ENCODE assay signal across 15 mouse cellular contexts in the genomic region with DNA sequence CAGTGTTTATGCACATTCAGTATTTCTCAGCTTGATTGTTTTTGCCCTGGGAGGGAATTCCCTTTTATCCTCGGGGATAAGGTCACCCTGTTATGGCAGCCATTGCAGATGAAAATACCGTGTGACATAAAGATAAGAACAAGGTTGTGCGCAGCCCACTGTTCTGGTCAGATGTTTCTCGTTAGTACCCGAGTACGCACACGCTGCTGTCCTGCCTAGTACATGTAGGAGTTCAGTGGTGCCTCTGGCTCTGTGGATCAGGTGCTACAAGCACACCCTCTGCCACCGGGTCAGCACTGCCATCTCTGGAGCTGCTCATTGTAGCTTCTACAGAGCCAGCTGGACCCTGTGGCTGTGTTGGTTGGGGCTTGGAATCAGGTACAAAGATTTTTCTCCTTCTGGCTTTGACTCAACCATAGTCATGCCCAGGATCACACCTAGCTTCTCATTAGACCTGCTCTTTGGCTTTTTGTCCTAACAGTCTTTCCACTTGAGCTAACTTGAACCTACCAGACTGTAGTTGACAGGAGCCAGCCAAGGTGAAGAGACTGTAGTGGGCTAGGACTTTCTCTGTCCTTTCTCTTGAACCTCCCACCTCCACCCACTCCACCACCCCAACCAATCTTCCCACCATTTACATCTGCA.
"Had no signal": no experiment of that assay in that cellular context is flagged by ENCODE, and none has a peak within 500 bp of the region (broad histone marks: within the 10 kb centered on the region; RNA-seq: fewer than 3 reads in every experiment).

No protein-coding gene starts in this region.

- H3K4me1 ChIP-seq: liver, embryonic 13.5 days; stomach, embryonic 15.5 days had no signal

- ATAC-seq: intestine, postnatal 0 days had no signal

- H3K36me3 ChIP-seq: liver, embryonic 13.5 days; stomach, embryonic 15.5 days had no signal

- H3K9me3 ChIP-seq: liver, embryonic 13.5 days; stomach, embryonic 15.5 days had no signal

- H3K27me3 ChIP-seq: liver, embryonic 13.5 days; stomach, embryonic 15.5 days had no signal

- H3K27ac ChIP-seq: left cerebral cortex, adult 2 months; liver, embryonic 13.5 days; stomach, embryonic 15.5 days had no signal

- DNase-seq: kidney, postnatal 10 days; layer of hippocampus, postnatal 36 days; liver, embryonic 13.5 days; lung, adult 2 months; lung, postnatal 14 days; lung, postnatal 4 days; midbrain, embryonic 14.5 days; retina, postnatal 1 day; right cerebral cortex, postnatal 25 days; spleen, adult 18-20 months; thymus, postnatal 25 days had no signal

- H3K9ac ChIP-seq: liver, embryonic 13.5 days; stomach, embryonic 15.5 days had no signal

- H3K4me2 ChIP-seq: liver, embryonic 13.5 days; midbrain, embryonic 11.5 days; stomach, embryonic 15.5 days had no signal

- H3K4me3 ChIP-seq: left cerebral cortex, adult 2 months; liver, embryonic 13.5 days; stomach, embryonic 15.5 days had no signal
